Mouse (Mus musculus) common myeloid progenitor, adult 5-6 weeks (primary cell): ENCODE measurements around the gene Shq1. TPM values are rescaled to one million over a fixed set of nuclear protein-coding genes. Genes with fewer than 3 reads are reported as not detected.
A peak's percentile ranks its signal among the peaks of the same experiment; 100 is the strongest.

ENCODE experiments used
- ATAC-seq: replicated peaks from 2 replicates; pipeline ENCODE4 v1.8.0; 2016; ENCODE audit warnings: low read depth, mild to moderate bottlenecking, moderate TSS enrichment, inconsistent platforms; ENCODE audit not compliant: poor library complexity, severe bottlenecking
- total RNA-seq: library from RNA; stranded (forward); fragments of 200-1000, 187-1606 nt; gene quantifications from 2 replicates; pipeline ENCODE4 v1.2.3, GENCODE M21; 2017

The Shq1 gene
- 15.4 and 22.2 TPM in 2 replicates for total RNA-seq

- ATAC-seq: peak; percentile 88
Measured at GRCm38 (mm10) chr6:100670880-100671344, at the start of gene Shq1. TSS of gene Shq1 (minus strand) at chr6:100671157.

DNA sequence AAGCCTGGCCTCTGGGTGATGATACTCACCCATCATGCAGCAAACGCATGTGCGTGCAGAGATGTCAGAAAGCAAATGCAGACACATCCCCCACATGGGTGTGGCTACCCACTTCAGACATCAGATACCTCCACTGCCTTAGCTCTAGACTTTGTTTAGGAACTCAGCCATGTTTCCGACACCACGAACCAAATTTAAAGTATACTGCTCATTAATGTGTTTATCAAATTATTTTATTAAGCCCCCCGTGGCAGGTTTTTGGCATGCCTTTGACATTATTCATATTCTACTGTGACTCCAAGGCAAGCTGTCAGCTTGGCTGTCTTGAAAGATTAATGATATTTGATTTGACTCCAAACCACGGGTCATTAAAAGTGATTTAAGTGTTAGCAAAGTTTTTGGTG lies 49.1 kb upstream of the Shq1 start:
- ATAC-seq: no peak

DNA sequence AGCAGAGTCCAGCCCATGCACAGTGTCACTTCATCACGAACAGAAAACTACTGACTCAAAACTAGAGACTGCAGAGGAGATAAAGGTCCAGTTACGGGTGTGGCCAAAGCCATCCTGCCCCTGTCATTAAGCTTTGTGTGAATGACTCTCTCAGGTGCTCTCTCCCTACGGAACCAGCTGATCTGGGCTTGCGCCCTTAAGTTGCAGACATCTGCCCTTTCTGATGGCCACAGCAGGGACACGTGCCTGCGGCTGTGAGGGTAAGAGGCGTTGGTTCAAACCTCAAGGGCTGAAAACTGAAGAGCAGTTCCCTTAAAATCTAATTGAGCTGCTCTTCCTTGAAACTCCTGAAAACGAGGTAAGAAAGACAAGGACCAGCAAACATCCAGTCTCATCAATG lies 45.9 kb upstream of the Shq1 start:
- ATAC-seq: no peak

DNA sequence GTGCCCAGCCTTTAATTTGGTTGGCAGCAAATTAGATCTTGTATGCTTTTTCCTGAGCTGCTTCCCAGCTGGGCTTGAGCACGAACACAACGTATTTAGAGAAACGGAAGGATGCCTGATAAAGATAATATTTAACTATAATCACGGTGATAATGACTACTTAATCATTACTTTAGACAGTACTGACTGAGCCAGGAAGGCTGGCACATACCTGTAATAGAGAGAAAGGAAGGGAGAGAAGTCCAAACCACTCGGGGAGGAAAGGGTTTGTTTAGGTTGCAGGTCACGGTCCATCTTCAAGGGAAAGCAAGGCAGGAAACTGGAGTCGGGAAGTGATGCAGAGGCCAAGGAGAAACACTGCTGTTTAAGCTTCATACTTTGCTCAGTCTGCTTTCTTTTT lies 45.2 kb upstream of the Shq1 start:
- ATAC-seq: no peak

- ATAC-seq: no peak
Measured at GRCm38 (mm10) chr6:100715296-100715828, 44.4 kb upstream of the Shq1 start.

DNA sequence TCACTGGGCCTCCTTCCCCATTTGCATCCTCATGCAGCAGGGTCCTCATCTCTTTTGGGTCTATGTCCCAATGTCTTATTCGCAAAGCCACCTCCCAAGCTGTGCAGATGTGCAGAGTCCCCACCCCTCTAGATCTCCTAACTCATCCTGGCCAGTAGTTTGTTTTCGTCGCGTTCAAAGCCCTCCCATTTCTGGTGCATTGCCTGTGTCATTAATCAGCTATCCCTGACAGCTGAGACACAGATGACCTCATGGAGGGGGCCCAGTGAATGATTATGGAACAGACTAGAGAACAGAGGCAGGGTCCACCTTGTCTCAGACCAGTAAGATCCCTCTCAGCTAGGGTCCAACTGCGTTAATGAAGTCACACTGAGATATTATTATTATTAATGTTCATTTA lies 39.9 kb upstream of the Shq1 start:
- ATAC-seq: no peak

- ATAC-seq: 0 out of 2 replicates have a peak, but pooled peaks have one; percentile 50
Measured at GRCm38 (mm10) chr6:100710170-100710569, 39.2 kb upstream of the Shq1 start.

DNA sequence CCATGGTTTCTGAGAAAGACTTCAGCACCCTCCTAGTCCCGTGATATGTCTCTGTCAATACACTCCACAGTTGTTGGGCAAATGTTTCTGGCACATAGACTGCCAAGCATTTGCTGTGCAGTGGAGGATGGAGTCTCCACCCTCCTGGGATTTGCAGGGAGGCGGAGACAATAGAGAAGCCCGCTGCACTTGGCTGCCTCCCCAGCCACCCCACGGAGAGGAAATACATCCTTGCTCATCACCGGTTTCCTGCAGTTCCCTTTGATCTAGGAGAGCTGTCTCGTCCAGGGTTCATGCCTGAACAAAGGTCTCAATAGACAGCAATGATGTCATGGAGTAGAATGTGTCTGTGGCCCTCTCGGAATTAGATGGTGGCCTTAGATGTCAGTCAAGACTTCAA lies 38.5 kb upstream of the Shq1 start:
- 0 out of 2 replicates have a peak, but pooled peaks have one; percentile 6 for ATAC-seq

DNA sequence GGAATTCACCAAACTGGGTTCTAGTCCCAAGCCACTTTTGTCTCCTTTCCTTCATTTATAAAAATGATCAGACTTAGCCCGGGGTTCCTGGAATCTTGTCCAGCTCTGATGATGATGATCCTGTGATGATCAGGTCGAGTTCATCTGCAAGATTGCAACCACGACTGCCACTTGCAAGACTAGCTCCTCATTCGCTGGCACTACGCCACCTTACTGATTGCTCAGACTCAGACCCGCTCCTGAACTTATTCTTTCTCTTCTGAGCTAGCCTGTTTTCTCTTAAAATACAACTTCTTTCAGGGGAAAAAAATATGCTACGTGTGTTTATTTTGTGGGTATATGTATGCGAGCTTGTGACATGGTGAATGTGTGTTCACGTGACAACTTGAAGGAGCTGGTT lies 38.0 kb upstream of the Shq1 start:
- ATAC-seq: no peak

GRCm38 (mm10) chr6:100708248-100708647 lies 37.3 kb upstream of the Shq1 start:
- ATAC-seq: no peak

DNA sequence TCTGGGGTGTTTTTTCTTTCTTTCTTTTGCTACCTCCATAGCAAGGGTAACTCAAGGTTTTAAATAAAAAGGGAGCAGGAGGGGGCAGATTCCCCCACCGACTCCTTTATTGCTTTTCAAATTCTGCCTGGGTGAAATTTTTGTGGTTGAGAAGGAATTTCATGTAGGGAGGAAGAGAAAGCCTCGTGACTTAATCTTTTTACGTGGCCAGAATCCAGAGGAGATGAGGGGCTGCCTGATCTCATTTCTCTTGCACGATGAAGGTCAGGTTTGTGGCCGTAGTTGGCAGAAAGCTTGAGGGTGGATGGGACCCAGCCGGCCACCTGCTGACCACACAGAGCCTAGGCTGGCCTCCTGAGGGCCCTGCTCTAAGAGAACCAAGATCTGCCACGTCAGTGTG lies 36.6 kb upstream of the Shq1 start:
- no peak for ATAC-seq

DNA sequence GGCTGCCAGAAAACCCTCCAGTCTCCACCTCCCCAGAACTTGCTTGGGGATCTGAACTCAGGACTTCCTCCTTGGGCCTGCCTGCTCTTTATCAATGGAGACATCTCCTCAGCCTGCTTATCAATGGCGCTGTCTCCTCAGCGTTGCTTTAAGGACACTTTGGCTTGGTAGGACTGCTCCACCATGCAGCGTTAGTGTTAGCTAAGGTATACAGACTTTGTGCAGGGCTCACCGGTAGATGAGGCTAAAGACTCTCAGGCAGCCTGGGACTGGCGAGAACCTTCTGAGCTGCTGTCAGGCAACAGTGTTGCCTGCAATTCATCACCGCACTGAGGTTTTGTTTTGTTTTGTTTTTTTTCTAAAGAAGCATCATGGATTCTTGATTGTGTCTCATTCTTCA lies 35.9 kb upstream of the Shq1 start:
- no peak for ATAC-seq

GRCm38 (mm10) chr6:100705366-100705811 lies 34.4 kb upstream of the Shq1 start:
- ATAC-seq: no peak

- 0 out of 2 replicates have a peak, but pooled peaks have one; percentile 50 for ATAC-seq
Measured at GRCm38 (mm10) chr6:100704574-100705365, 33.8 kb upstream of the Shq1 start, which contains the start of gene Gxylt2. TSS of gene Gxylt2 (plus strand) at chr6:100704734.

DNA sequence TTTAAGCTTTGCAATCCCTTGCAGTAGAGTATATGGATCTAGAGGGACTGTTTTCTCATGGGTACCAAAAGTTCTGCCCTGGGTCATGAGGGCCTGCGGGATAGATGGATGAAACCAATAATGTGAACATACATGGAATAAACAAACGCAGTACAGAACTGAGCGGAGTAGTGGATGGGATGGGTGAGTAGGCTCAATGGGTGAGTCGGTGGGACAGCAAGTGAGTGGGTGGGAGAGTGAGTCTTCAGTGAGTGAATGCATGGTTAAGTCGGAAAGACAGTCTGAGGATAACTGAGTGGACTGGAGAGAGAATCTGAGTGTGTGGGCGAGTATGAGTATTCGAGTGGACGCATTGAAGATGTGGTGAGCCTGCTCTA lies 33.2 kb upstream of the Shq1 start:
- no peak for ATAC-seq

GRCm38 (mm10) chr6:100700774-100701173 lies 29.8 kb upstream of the Shq1 start:
- ATAC-seq: no peak

DNA sequence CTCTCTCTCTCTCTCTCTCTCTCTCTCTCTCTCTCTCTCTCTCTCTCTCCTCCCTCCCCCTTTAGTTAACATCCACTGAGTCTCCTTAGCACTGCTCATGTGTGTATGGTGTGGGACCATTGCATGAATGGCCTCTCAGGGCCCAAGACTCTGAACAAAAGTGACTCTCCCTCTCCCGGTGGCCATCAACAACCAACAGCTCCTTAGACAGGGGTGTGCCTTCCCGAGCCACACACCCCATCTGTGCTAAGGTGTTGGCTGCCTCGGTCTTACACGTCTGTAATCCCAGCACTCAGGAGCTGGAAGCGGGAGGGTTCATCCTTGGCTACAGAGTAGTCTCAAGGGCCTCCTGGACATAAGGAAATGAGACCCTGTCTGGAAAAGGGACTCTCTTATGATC lies 29.0 kb upstream of the Shq1 start:
- ATAC-seq: no peak

DNA sequence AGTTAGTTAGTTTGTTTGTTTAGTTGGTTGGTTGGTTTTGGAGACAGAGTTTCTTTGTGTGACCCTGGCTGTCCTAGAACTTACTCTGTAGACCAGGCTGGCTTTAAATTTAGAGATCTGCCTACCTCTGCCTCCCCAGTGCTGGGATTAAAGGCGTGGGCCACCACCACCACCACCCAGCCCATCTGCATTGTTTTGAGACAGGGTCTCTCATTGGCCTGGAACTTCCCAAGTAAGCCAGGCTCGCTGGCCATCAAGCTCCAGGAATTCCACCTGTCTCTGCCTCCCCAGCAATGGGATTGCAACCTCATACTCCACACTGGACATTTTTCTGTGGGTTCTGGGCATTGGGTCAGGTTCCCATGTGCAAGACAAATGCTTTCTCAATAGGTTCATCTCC lies 15.4 kb upstream of the Shq1 start:
- ATAC-seq: no peak

DNA sequence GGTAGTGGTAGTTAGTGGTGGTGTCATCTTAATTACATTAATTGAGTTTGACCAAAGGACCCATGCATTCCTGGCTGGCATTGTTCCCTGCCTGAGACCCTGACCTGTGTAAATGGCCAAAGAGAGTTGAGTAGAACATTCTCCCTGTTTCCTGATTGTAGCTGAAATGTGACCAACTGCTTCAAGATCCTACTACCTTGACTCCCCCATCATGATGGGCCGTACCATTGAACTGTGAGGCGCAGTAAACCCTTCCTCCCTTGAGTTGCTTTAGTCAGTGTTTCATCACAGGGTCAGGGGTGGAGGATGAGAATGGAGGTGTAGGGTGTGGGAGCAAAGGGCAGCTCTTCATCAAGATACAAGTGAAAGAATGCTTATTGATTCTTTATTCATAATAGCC lies 7.7 kb upstream of the Shq1 start:
- ATAC-seq: no peak

GRCm38 (mm10) chr6:100676461-100676860 lies 5.5 kb upstream of the Shq1 start:
- no peak for ATAC-seq

- 0 out of 2 replicates have a peak, but pooled peaks have one; percentile 20 for ATAC-seq
Measured at GRCm38 (mm10) chr6:100674974-100675373, 4.0 kb upstream of the Shq1 start.

- no peak for ATAC-seq
Measured at GRCm38 (mm10) chr6:100671401-100671800, 444 bp upstream of the Shq1 start.
